Mouse (Mus musculus) megakaryocyte, adult 5-6 weeks (primary cell): ENCODE data around the gene Rcor1. TPM values are rescaled to one million over a fixed set of nuclear protein-coding genes. Genes with fewer than 3 reads are reported as not detected.
"Not testable (repeated sequence)": the region's sequence is repeated elsewhere in the genome, so short reads cannot be mapped to it uniquely, and the experiment has no call there.

Experiments
- ATAC-seq: 2 replicates; pipeline ENCODE4 v1.8.0; 2016; ENCODE audit warnings: mild to moderate bottlenecking, inconsistent platforms; ENCODE audit not compliant: poor library complexity, severe bottlenecking
- total RNA-seq, 2 experiments: library from RNA; stranded (forward) in 1 of 2; stranded (reverse) in 1 of 2; fragments of 153-499, 151-499 nt in 1 of 2; fragments of 221-1000, 200-1000 nt in 1 of 2; gene quantifications; 2 replicates each; pipeline versions ENCODE4 v1.2.3 to v1.2.4; 2015 to 2017

The Rcor1 gene
- total RNA-seq, 2 experiments from 2014 or later: 22.8 to 30.6 TPM

- ATAC-seq: no peak
Measured at GRCm38 (mm10) chr12:111064220-111064619, 25.1 kb downstream of the Rcor1 start.

- ATAC-seq: no peak
Measured at GRCm38 (mm10) chr12:111065330-111065729, 26.2 kb downstream of the Rcor1 start.

GRCm38 (mm10) chr12:111067816-111068215, 28.7 kb downstream of the Rcor1 start:
- no peak for ATAC-seq

- ATAC-seq: not testable (repeated sequence)
Measured at GRCm38 (mm10) chr12:111069299-111069698, 30.1 kb downstream of the Rcor1 start.

- ATAC-seq: peak; percentile 31; the same call in 1 of the 2 replicates
Measured at GRCm38 (mm10) chr12:111071009-111071408, 31.9 kb downstream of the Rcor1 start.

- peak; percentile 96 for ATAC-seq
Measured at GRCm38 (mm10) chr12:111071477-111072152, 32.5 kb downstream of the Rcor1 start.

- ATAC-seq: no peak
Measured at GRCm38 (mm10) chr12:111076385-111076965, 37.3 kb downstream of the Rcor1 start.

- no peak for ATAC-seq
Measured at GRCm38 (mm10) chr12:111085579-111085978, 46.4 kb downstream of the Rcor1 start.

- no peak for ATAC-seq
Measured at GRCm38 (mm10) chr12:111087066-111087465, 47.9 kb downstream of the Rcor1 start.

- ATAC-seq: peak; percentile 56
Measured at GRCm38 (mm10) chr12:111088186-111088585, 49.0 kb downstream of the Rcor1 start.

GRCm38 (mm10) chr12:111088731-111089141, 49.6 kb downstream of the Rcor1 start:
- no peak for ATAC-seq

- ATAC-seq: no peak
Measured at GRCm38 (mm10) chr12:111089145-111089544, 50.0 kb downstream of the Rcor1 start.

GRCm38 (mm10) chr12:111090801-111091200, 51.6 kb downstream of the Rcor1 start:
- no peak for ATAC-seq

GRCm38 (mm10) chr12:111091981-111092380, 52.8 kb downstream of the Rcor1 start:
- no peak for ATAC-seq

GRCm38 (mm10) chr12:111094073-111094472, 54.9 kb downstream of the Rcor1 start:
- ATAC-seq: no peak

- ATAC-seq: no peak
Measured at GRCm38 (mm10) chr12:111095086-111095485, 55.9 kb downstream of the Rcor1 start.

- no peak for ATAC-seq
Measured at GRCm38 (mm10) chr12:111096249-111096648, 57.1 kb downstream of the Rcor1 start.

GRCm38 (mm10) chr12:111097036-111097435, 57.9 kb downstream of the Rcor1 start:
- ATAC-seq: no peak

GRCm38 (mm10) chr12:111111176-111111575, 72.0 kb downstream of the Rcor1 start:
- ATAC-seq: no peak

- ATAC-seq: no peak
Measured at GRCm38 (mm10) chr12:111114593-111114992, 75.4 kb downstream of the Rcor1 start.

GRCm38 (mm10) chr12:111119506-111120085, 80.4 kb downstream of the Rcor1 start:
- no peak for ATAC-seq

- no peak for ATAC-seq
Measured at GRCm38 (mm10) chr12:111120976-111121645, 82.0 kb downstream of the Rcor1 start.
